Mouse (Mus musculus) olfactory bulb, adult 2 months (tissue): ENCODE measurements at regions not wholly inside any gene's neighbourhood (a gene's known extent, or its start where the extent isn't known, plus 50 kb on each side); places are given as distances from the start of the nearest gene placed in this dataset.

Experiments used
- H3K27ac ChIP-seq: fragments of 200-500 bp; 2 replicates; pipeline ENCODE4 v1.5.1; 2012; ENCODE audit warnings: low read depth, low read length; ENCODE audit not compliant: insufficient read depth
- H3K4me1 ChIP-seq: fragments of 200-500 bp; 2 replicates; pipeline ENCODE4 v1.6.1; 2012; ENCODE audit warnings: low read length; ENCODE audit not compliant: control insufficient read depth, insufficient read depth
- H3K4me3 ChIP-seq: fragments of 200-500 bp; 2 replicates; pipeline ENCODE4 v1.5.1; 2012; ENCODE audit warnings: mild to moderate bottlenecking, low read depth, low read length, moderate library complexity; ENCODE audit not compliant: insufficient read depth
- CTCF ChIP-seq: fragments of 200-500 bp; IDR thresholded peaks from 2 replicates; pipeline ENCODE4 v1.5.1; 2012; ENCODE audit warnings: low read depth, mild to moderate bottlenecking, low read length, moderate library complexity; ENCODE audit not compliant: insufficient read depth
- POLR2A ChIP-seq: fragments of 200-500 bp; IDR thresholded peaks from 2 replicates; pipeline ENCODE4 v1.6.1; 2012; ENCODE audit warnings: mild to moderate bottlenecking, low read depth, low read length, moderate library complexity; ENCODE audit not compliant: insufficient read depth
- WGBS: fragments of 180-500 bp; shearing (Covaris S2); methylation state at CpG from one replicate; pipeline ENCODE4 v1.1.7; 2018; 5-methylcytosine and 5-hydroxymethylcytosine counted together

DNA sequence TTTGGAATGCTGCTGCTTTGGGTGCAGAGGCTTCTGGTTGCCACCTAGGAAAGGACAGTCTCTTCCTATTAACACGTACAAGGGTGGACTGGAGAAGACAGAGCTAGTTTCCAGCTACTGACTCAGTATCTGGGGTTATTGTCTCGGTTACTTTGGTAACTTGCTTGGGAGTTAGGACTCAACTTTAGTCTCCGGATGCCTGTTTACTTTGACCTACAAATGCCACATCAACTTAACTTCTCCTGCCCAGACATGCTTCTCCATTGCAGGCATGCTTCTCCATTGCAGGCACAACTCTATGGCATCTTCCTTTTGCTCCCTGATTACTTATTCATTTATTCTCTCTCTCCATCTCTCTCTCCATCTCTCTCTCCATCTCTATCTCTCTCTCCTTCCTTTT is 184.6 kb upstream of the Camk1g start:
- no peak overlapping the region for H3K27ac ChIP-seq
- WGBS, result 90% methylated on average over 3 of the region's 3 CpGs
- no peak for TF ChIP-seq CTCF
- no peak for TF ChIP-seq POLR2A
- H3K4me1 ChIP-seq, result no peaks in the 10 kb centered on the region
- no peak overlapping the region for H3K4me3 ChIP-seq

DNA sequence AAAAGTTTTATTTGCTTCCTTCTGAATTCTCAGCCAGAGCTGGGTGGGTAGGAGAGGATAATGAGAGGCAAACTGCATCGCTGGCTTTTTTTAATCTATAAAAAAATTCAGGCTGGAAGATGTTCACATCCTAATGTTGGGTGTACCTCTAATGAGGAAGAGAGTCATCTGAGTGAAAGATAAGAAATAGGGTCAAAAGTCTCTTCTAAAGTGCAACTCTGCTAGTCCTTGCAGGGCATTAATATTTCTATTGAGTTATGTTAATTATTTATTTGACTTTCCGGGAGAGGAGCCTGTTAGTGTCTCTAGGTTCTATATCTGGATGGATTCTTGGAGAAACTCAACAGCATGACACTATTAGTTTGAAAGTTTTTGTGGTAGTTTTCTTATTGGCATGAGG is 182.2 kb upstream of the Camk1g start:
- 48% methylated on average over 2 of the region's 2 CpGs for WGBS
- H3K4me1 ChIP-seq, result no peaks in the 10 kb centered on the region
- TF ChIP-seq POLR2A (no peak), CTCF (no peak)
- no peak overlapping the region for H3K4me3 ChIP-seq
- no peak overlapping the region for H3K27ac ChIP-seq

DNA sequence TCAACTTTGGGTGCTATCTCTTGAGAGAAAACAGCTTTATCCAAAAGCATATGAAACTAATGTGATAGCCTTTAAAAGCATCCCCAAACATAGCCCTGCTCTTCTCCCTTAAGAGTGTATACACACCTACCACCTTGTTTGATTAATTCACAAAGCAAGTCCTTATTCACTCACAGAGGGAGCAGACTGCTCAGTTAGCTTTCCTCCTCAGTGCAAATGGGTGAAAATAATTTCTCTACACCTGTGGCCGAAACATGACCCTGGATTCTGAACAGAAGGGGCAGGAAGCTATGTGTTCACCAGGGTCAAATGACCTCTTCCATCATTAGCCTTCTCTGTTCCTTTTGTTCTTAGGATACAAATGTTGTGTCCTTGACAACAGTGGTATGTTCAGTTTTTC is 181.2 kb upstream of the Camk1g start:
- WGBS, result 95% methylated on average over 1 of the region's 1 CpGs
- Histone ChIP-seq H3K4me1 (no peaks in the 10 kb centered on the region), H3K4me3 (no peak overlapping the region), H3K27ac (no peak overlapping the region)
- TF ChIP-seq POLR2A, result no peak
- TF ChIP-seq CTCF, result no peak

DNA sequence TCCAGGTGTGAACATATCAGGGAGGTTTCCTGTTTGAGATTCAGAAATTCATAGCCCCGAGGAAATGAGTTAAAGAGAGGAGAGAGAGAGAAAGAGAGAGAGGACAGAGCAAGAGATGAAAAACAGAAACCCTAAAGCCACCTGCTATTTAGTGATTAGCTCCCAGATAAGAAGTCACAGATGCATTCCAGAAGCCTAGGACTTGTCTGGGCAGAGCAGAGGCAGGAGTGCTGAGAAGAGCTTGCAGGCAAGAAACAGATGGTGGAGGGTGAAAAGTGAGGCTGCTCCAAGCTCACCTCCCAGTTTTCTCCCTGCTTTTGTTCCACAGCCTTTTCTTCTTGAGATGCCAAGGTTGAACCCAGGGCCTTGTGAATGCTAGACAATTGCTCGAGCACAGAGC is 180.7 kb upstream of the Camk1g start:
- H3K27ac ChIP-seq, result no peak overlapping the region
- H3K4me3 ChIP-seq, result no peak overlapping the region
- H3K4me1 ChIP-seq, result no peaks in the 10 kb centered on the region
- WGBS, result 71% methylated on average over 2 of the region's 2 CpGs
- TF ChIP-seq POLR2A, result no peak

DNA sequence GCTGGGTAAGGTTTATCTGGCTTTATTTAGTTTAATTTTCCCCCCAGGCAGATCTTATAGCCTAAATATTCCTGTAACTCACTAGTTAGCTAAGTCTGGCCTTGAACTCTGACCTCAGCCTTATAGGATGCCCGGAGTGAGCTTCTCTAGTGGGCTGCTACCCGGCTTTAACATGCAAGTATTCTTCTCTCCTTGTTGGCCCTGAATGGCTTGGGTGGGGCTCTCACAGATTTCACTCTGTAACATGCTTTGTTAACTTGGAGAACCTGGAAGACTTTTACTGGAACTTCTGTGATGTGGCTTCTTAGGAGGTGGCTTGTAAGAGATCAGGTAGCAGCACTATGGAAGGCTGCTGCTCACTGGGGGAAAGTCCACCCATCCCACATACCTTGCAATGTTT is 177.3 kb upstream of the Camk1g start:
- TF ChIP-seq POLR2A (no peak), CTCF (no peak)
- 91% methylated on average over 2 of the region's 2 CpGs for WGBS

DNA sequence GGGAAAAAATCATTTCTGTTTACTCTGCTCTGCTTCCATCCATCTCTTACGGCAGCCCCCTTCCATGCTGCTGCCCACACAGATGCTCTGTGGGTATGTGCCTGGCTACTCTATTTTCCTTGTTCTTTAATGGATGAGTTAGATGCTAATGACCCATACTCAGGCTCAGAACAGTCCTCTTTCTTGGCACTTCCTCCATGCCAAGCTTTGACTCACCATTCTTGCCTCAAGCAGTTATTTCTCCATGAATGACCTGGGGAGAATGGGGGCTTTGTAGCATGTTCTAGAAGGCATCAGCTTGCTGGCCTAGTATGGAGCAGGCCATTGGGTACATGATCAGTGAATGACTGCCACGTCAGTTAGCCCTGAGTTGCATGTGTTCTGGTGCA is 175.9 kb upstream of the Camk1g start:
- no peak overlapping the region for H3K4me3 ChIP-seq
- TF ChIP-seq CTCF (no peak), POLR2A (no peak)
- H3K27ac ChIP-seq, result no peak overlapping the region
- 83% methylated on average over 2 of the region's 2 CpGs for WGBS
- peaks cover under 1% of the 10 kb centered on the region; the same call in 1 of the 2 replicates for H3K4me1 ChIP-seq

More for the DNA sequence above, 177.3 kb upstream of the Camk1g start:
- H3K4me1 ChIP-seq, result no peaks in the 10 kb centered on the region
- H3K27ac ChIP-seq, result no peak overlapping the region
- H3K4me3 ChIP-seq, result no peak overlapping the region

DNA sequence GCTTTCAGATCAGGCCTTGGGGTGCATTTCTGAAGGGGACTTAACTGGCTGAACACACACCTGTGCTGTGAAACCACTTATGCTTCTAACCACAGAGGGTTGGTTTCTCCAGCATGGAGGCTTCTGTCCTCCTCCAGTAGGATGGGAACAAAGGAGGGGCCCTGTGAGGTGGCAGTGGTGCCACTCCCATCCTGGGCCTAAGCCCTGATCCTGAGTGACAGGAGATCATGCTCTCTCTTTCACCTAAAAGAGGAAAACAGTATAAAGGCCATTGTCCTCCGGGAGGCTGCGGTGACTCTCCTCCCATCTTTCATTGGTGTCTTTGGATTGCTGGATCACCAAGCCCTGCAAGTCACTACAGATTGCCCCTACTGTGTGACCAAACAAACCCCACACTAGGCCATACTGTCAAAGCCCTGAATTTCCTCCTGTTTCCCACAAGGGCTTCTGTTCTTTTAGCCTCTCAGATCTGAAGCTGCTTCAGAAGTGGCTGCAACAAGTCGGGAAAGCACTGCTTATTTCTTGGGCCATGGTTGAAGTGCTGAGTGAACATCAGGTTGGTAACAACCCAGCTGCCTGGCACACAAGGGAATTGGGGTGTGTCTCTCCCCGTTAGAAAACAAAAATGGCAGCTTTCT is 175.4 kb upstream of the Camk1g start:
- 74% methylated on average over 4 of the region's 4 CpGs for WGBS
- Histone ChIP-seq H3K4me3 (no peak overlapping the region), H3K4me1 (peaks cover 3% of the 10 kb centered on the region), H3K27ac (no peak overlapping the region)
- TF ChIP-seq POLR2A (no peak), CTCF (no peak)

DNA sequence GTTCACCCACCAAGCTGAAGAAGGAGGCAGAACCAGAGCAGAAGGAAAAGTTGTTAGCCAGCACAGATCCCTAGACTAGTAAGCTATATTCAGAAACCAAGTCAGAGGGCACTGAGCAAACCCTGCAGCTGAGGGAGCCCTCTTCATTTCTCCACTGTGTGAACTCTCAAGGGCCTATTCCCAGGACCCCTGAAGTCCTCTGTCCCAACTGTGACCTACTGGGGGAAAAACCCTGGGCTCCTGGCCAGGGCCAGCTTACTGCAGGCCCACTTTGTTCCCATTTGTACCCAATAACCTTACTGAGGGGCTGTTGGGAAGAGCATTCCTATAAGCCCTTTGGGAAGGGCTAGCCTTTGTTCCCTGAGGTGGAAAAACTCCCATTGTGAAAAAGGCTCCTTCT is 174.7 kb upstream of the Camk1g start:
- Histone ChIP-seq H3K4me1 (peaks cover 8% of the 10 kb centered on the region), H3K4me3 (no peak overlapping the region), H3K27ac (no peak overlapping the region; the same call in 1 of the 2 replicates)
- TF ChIP-seq CTCF (no peak), POLR2A (no peak)

DNA sequence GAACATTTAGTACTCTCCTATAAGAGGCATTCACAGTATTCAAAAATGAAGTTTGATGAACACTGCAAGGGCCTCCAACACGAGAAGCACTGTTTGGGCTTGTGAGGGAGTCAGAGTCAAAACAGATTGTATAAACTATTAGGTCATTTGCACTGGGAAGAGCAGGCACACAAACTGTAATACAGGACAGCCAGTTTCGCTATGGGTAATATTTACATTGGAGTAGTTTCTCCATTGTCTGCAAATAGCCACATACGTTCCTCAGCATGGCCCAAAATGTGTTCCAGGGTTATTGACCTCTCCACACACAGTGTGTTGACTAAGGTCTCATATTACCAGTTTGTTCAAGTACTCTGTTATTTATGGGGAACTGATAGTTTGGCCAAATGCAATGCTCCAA is 173.7 kb upstream of the Camk1g start:
- Histone ChIP-seq H3K4me3 (no peak overlapping the region), H3K27ac (no peak overlapping the region; the same call in 1 of the 2 replicates), H3K4me1 (peaks cover 15% of the 10 kb centered on the region)
- TF ChIP-seq CTCF (no peak), POLR2A (no peak)
- 89% methylated on average over 3 of the region's 3 CpGs for WGBS

DNA sequence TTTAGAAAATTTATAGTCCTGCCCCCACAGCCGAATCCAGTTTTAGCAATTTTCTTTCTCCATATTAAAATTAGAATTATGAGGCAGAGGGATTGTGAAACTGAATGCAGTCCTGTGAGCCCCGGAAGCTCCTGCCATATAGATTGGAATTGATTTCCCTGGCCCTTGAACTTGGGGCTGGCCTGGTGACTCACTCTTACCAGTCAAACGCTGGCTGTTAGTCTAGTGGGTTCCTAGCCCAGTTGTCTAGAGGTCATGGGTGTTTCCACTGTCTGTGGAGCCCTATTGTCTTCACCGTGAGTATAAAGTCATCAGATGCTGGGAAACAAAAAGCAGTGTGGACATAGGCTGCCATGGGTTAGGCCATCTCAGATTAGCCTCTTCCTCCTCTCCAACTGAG is 173.2 kb upstream of the Camk1g start:
- TF ChIP-seq CTCF (no peak), POLR2A (no peak)
- peaks cover 18% of the 10 kb centered on the region for H3K4me1 ChIP-seq
- no peak overlapping the region for H3K27ac ChIP-seq
- no peak overlapping the region for H3K4me3 ChIP-seq
- 89% methylated on average over 4 of the region's 4 CpGs for WGBS
